Mouse (Mus musculus) liver, embryonic 14.5 days (tissue): ENCODE data around the gene Rrbp1.

ENCODE experiments used
- CTCF ChIP-seq: IDR thresholded peaks from 2 replicates; pipeline ENCODE4 v1.5.1; 2016; ENCODE audit warnings: antibody characterized with exemption, low read depth, control low read depth
- EP300 ChIP-seq: IDR thresholded peaks from 2 replicates; pipeline ENCODE4 v1.6.1; 2016; ENCODE audit warnings: antibody characterized with exemption, low read depth

- no peak for TF ChIP-seq EP300
- no peak for TF ChIP-seq CTCF
Measured at GRCm38 (mm10) chr2:143929607-143930311, 81.3 kb downstream of the Rrbp1 start.
